Mouse (Mus musculus) lung, postnatal 0 days (tissue): ENCODE data around the gene Pef1.

Source experiments
- CTCF ChIP-seq: IDR thresholded peaks from 2 replicates; pipeline ENCODE4 v1.5.1; 2016; ENCODE audit warnings: antibody characterized with exemption, mild to moderate bottlenecking
- EP300 ChIP-seq: IDR thresholded peaks from 2 replicates; pipeline ENCODE4 v1.6.1; 2016; ENCODE audit warnings: antibody characterized with exemption, mild to moderate bottlenecking, control low read depth

GRCm38 (mm10) chr4:130133399-130133798 is 31.0 kb downstream of the Pef1 start:
- TF ChIP-seq CTCF, result no peak
- TF ChIP-seq EP300, result no peak
